Mouse (Mus musculus) heart, embryonic 13.5 days (tissue): Measurements from ENCODE around the gene Atp6v1d. TPM values are rescaled to one million over a fixed set of nuclear protein-coding genes. Genes with fewer than 3 reads are reported as not detected.

ENCODE experiments used
- ATAC-seq: fragments of 200-750 bp; cut with Nextera tagmentation; 2 replicates; pipeline ENCODE4 v1.8.0; 2017; ENCODE audit warnings: moderate TSS enrichment; ENCODE audit not compliant: insufficient number of reproducible peaks, low FRiP score, low TSS enrichment; ENCODE audit errors: extremely low read depth
- H3K27ac ChIP-seq: fragments of 300-500 bp; sonication (generic); replicated peaks from 2 replicates; pipeline ENCODE4 v1.5.1; 2015; ENCODE audit warnings: moderate library complexity, mild to moderate bottlenecking, inconsistent platforms
- H3K27me3 ChIP-seq: fragments of 300-500 bp; sonication (generic); replicated peaks from 2 replicates; pipeline ENCODE4 v1.6.1; 2015; ENCODE audit warnings: mild to moderate bottlenecking, inconsistent platforms
- H3K36me3 ChIP-seq: fragments of 300-500 bp; sonication (generic); 2 replicates; pipeline ENCODE4 v1.6.1; 2015; ENCODE audit warnings: mild to moderate bottlenecking, inconsistent platforms
- H3K4me1 ChIP-seq: fragments of 300-500 bp; sonication (generic); 2 replicates; pipeline ENCODE4 v1.6.1; 2015; ENCODE audit warnings: inconsistent platforms
- H3K4me2 ChIP-seq: fragments of 300-500 bp; sonication (generic); 2 replicates; pipeline ENCODE4 v1.6.1; 2015; ENCODE audit warnings: inconsistent platforms, mild to moderate bottlenecking, moderate library complexity
- H3K4me3 ChIP-seq: fragments of 300-500 bp; sonication (generic); 2 replicates; pipeline ENCODE4 v1.5.1; 2015; ENCODE audit warnings: moderate library complexity, mild to moderate bottlenecking, inconsistent platforms
- H3K9ac ChIP-seq: fragments of 300-500 bp; sonication (generic); 2 replicates; pipeline ENCODE4 v1.6.1; 2015; ENCODE audit warnings: inconsistent platforms, mild to moderate bottlenecking, moderate library complexity
- H3K9me3 ChIP-seq: fragments of 300-500 bp; sonication (generic); 2 replicates; pipeline ENCODE4 v1.6.1; 2016; ENCODE audit warnings: inconsistent platforms
- WGBS: fragments of 180-500 bp; shearing (Covaris S2); methylation state at CpG from one replicate; pipeline ENCODE4 v1.1.7; 2015; ENCODE audit warnings: mixed read lengths; 5-methylcytosine and 5-hydroxymethylcytosine counted together
- polyA plus RNA-seq: library from polyadenylated mRNA; unstranded; fragments of >200 nt; fragmentation: Nextera tagmentation; extraction: Ambion mirVana; gene quantifications from 2 replicates; pipeline ENCODE4 v1.2.1, GENCODE M21; 2015

Atp6v1d gene
- polyA plus RNA-seq, 1 experiment from 2014 or later: 67.6 TPM

GRCm38 (mm10) chr12:78868115-78868514 is 6.7 kb upstream of the Atp6v1d start:
- Histone ChIP-seq H3K36me3 (peaks cover 56% of the 10 kb centered on the region), H3K27me3 (no peaks in the 10 kb centered on the region), H3K4me3 (no peak overlapping the region), H3K9me3 (no peaks in the 10 kb centered on the region), H3K9ac (no peak overlapping the region), H3K4me2 (no peak overlapping the region), H3K27ac (no peak overlapping the region), H3K4me1 (peaks cover 14% of the 10 kb centered on the region)
- ATAC-seq: no peak
- WGBS: 91% methylated on average over 1 of the region's 1 CpGs

GRCm38 (mm10) chr12:78865434-78865833 is 4.0 kb upstream of the Atp6v1d start:
- peaks cover 22% of the 10 kb centered on the region for H3K4me1 ChIP-seq
- 89% methylated on average over 1 of the region's 1 CpGs for WGBS

GRCm38 (mm10) chr12:78862254-78862730 is 854 bp upstream of the Atp6v1d start:
- H3K36me3 ChIP-seq: peaks cover 15% of the 10 kb centered on the region
- WGBS: 0% methylated on average over 22 of the region's 22 CpGs
- H3K4me1 ChIP-seq: peaks cover 40% of the 10 kb centered on the region
- peak overlapping the region; percentile 93 for H3K27ac ChIP-seq
- peak overlapping the region; percentile 96 for H3K9ac ChIP-seq
- no peak; the same call in 1 of the 2 replicates for ATAC-seq
- H3K27me3 ChIP-seq: no peaks in the 10 kb centered on the region
- H3K9me3 ChIP-seq: no peaks in the 10 kb centered on the region
- peak overlapping the region; percentile 82 for H3K4me2 ChIP-seq
- H3K4me3 ChIP-seq: peak overlapping the region; percentile 91

More at GRCm38 (mm10) chr12:78865434-78865833, 4.0 kb upstream of the Atp6v1d start:
- Histone ChIP-seq H3K4me2 (no peak overlapping the region), H3K4me3 (no peak overlapping the region), H3K27me3 (no peaks in the 10 kb centered on the region), H3K9me3 (no peaks in the 10 kb centered on the region), H3K36me3 (peaks cover 41% of the 10 kb centered on the region), H3K9ac (no peak overlapping the region), H3K27ac (no peak overlapping the region)
- ATAC-seq: no peak

DNA sequence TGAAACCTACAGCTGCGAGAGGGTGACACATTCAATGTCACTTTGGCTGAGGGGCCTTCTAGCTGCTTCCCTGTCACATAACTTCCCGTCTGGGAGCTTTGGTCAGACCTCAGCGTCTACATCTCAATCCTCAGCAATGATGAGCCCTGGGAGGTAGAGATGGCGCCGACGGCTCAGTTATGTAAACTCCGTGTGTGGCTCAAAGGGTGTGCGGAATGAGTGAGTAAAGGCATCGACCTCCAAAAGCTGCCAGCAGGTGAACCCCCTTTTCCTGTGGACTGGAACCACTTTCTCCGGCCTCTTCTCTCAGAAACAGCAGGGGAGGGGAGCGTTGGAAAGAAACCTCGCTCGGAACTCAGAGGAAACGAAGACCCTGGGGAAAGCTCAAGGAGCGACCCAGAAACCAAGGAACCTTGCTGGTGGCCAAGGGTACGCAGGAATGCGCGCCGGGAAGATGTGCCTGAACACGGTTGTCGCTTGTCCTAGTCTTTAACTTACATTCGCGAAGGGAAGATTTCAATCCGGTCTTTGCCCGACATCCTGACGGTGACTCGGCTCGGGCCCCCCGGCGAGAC is 430 bp downstream of the Atp6v1d start:
- Histone ChIP-seq H3K27me3 (no peaks in the 10 kb centered on the region), H3K9ac (peak overlapping the region; percentile 87), H3K4me1 (peaks cover 40% of the 10 kb centered on the region), H3K36me3 (peaks cover 21% of the 10 kb centered on the region), H3K9me3 (no peaks in the 10 kb centered on the region), H3K4me2 (peak overlapping the region; percentile 89), H3K4me3 (peak overlapping the region; percentile 91), H3K27ac (peak overlapping the region; percentile 69)
- under 1% methylated on average over 30 of the region's 30 CpGs for WGBS
- no peak for ATAC-seq

GRCm38 (mm10) chr12:78848246-78848645 is 13.2 kb downstream of the Atp6v1d start:
- Histone ChIP-seq H3K4me2 (no peak overlapping the region), H3K9ac (no peak overlapping the region), H3K27ac (no peak overlapping the region), H3K4me1 (no peaks in the 10 kb centered on the region), H3K36me3 (peaks cover 75% of the 10 kb centered on the region), H3K9me3 (no peaks in the 10 kb centered on the region), H3K4me3 (no peak overlapping the region), H3K27me3 (no peaks in the 10 kb centered on the region)
- ATAC-seq: no peak
- WGBS: 88% methylated on average over 4 of the region's 4 CpGs

DNA sequence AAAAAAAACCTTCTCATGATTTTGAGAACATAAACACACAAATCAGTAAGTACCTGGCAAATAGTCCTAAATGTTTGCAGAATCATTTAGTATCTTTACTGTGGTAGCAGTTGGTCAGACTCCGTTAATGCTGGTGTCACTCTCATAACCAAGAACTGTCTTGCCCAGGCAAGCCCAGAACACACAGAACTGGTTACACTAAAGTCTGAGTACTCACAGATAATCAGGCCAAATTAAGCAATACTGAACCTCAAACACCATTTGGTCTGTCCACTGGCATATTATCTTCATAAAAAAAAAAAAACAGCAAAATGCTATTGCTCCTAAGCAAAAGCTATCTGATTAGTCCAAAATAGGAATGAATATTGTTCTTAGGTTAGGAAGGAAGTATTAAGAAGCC is 19.0 kb downstream of the Atp6v1d start:
- no peaks in the 10 kb centered on the region for H3K9me3 ChIP-seq
- no peak for ATAC-seq
- no peak overlapping the region for H3K9ac ChIP-seq
- no peaks in the 10 kb centered on the region for H3K27me3 ChIP-seq
- no peak overlapping the region for H3K4me2 ChIP-seq
- 82% methylated on average over 1 of the region's 1 CpGs for WGBS
- no peak overlapping the region for H3K4me3 ChIP-seq
- H3K27ac ChIP-seq: no peak overlapping the region
- H3K36me3 ChIP-seq: peaks cover 87% of the 10 kb centered on the region
- peaks cover 6% of the 10 kb centered on the region; the same call in 1 of the 2 replicates for H3K4me1 ChIP-seq

DNA sequence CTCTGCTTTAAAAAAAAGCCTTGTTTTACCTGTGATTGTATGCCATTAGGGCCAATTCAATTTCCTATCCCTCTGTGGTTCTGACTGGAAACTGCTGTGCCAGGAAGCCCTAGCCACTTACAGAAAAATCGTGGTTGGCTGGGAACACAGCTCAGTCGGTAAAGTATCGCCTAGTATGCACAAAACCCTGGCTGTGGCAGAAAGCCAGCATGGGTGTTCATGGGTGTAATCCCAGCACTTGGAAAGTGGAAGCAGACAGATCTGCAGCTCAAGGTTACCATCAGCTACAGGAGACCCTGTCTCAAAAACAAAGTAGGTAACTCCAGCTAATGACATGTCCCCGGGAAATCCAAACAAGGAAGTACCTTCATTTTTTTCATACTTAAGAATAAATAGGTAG is 21.5 kb downstream of the Atp6v1d start:
- no peak overlapping the region for H3K4me2 ChIP-seq
- H3K9ac ChIP-seq: no peak overlapping the region
- H3K4me3 ChIP-seq: no peak overlapping the region
- H3K36me3 ChIP-seq: peaks cover 88% of the 10 kb centered on the region
- 84% methylated on average over 4 of the region's 4 CpGs for WGBS
- no peak for ATAC-seq
- H3K4me1 ChIP-seq: peaks cover 6% of the 10 kb centered on the region; the same call in 1 of the 2 replicates
- no peak overlapping the region for H3K27ac ChIP-seq
- H3K27me3 ChIP-seq: no peaks in the 10 kb centered on the region
- H3K9me3 ChIP-seq: no peaks in the 10 kb centered on the region

- WGBS: 86% methylated on average over 2 of the region's 2 CpGs
- Histone ChIP-seq H3K4me1 (no peaks in the 10 kb centered on the region), H3K27me3 (no peaks in the 10 kb centered on the region), H3K4me2 (no peak overlapping the region), H3K36me3 (peaks cover 74% of the 10 kb centered on the region), H3K9ac (no peak overlapping the region), H3K9me3 (no peaks in the 10 kb centered on the region), H3K4me3 (no peak overlapping the region), H3K27ac (no peak overlapping the region)
- no peak for ATAC-seq
Observed at GRCm38 (mm10) chr12:78834496-78834895, 26.9 kb downstream of the Atp6v1d start.

- Histone ChIP-seq H3K4me2 (no peak overlapping the region), H3K27me3 (no peaks in the 10 kb centered on the region), H3K9ac (no peak overlapping the region), H3K4me3 (no peak overlapping the region), H3K4me1 (peaks cover 4% of the 10 kb centered on the region; the same call in 1 of the 2 replicates), H3K9me3 (no peaks in the 10 kb centered on the region), H3K27ac (no peak overlapping the region), H3K36me3 (peaks cover 31% of the 10 kb centered on the region)
- ATAC-seq: no peak
Observed at GRCm38 (mm10) chr12:78814437-78814836, 47.0 kb downstream of the Atp6v1d start.

GRCm38 (mm10) chr12:78801836-78802235 is 59.6 kb downstream of the Atp6v1d start:
- Histone ChIP-seq H3K4me2 (no peak overlapping the region), H3K9ac (no peak overlapping the region), H3K9me3 (no peaks in the 10 kb centered on the region), H3K4me3 (no peak overlapping the region), H3K36me3 (peaks cover 20% of the 10 kb centered on the region), H3K27ac (no peak overlapping the region), H3K27me3 (no peaks in the 10 kb centered on the region), H3K4me1 (peaks cover 3% of the 10 kb centered on the region; the same call in 1 of the 2 replicates)
- no peak for ATAC-seq

- H3K9me3 ChIP-seq: no peaks in the 10 kb centered on the region
- H3K36me3 ChIP-seq: peaks cover 20% of the 10 kb centered on the region
- H3K4me1 ChIP-seq: peaks cover 3% of the 10 kb centered on the region; the same call in 1 of the 2 replicates
- no peak overlapping the region for H3K4me3 ChIP-seq
- no peak overlapping the region for H3K4me2 ChIP-seq
- ATAC-seq: no peak
- no peak overlapping the region for H3K27ac ChIP-seq
- no peaks in the 10 kb centered on the region for H3K27me3 ChIP-seq
- no peak overlapping the region for H3K9ac ChIP-seq
- 84% methylated on average over 3 of the region's 3 CpGs for WGBS
Observed at GRCm38 (mm10) chr12:78800036-78800435, 61.4 kb downstream of the Atp6v1d start.

DNA sequence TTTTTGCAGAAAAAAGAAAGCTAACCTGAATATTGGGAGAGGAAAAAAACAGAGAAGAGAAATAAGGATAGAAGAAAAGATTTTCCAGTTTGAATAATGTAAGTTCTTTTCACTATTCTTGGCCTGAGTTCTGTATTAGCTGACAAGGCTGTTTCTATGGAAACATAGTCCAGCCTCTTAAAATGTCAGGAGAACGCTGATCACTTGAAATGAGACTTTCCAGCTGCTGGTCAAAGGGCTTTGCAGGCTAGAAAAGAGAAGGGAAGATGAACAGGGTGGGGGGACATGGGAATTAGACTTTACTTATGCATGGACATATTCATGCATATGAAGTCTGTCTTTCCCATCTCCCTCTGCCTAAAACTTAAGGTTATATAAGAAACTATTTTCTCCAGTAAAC is 67.2 kb downstream of the Atp6v1d start:
- Histone ChIP-seq H3K36me3 (peaks cover 20% of the 10 kb centered on the region), H3K9me3 (no peaks in the 10 kb centered on the region), H3K4me2 (no peak overlapping the region), H3K4me3 (no peak overlapping the region), H3K4me1 (peaks cover 12% of the 10 kb centered on the region), H3K9ac (no peak overlapping the region), H3K27me3 (no peaks in the 10 kb centered on the region), H3K27ac (no peak overlapping the region)
- no peak for ATAC-seq
- 9% methylated on average over 1 of the region's 1 CpGs for WGBS
